Mouse (Mus musculus): ENCODE measurements around the gene Ltbr.

The Ltbr gene

GRCm38 (mm10) chr6:125313546-125314230, at the start of gene Ltbr:
Ltbr (minus strand) TSS chr6:125313885.
- DNase-seq (ENCODE audit: low read depth, low spot score) = peak; percentile 47

GRCm38 (mm10) chr6:125363021-125363420, 49.3 kb upstream of the Ltbr start:
- no peak for DNase-seq (ENCODE audit: low read depth, low spot score)

GRCm38 (mm10) chr6:125361467-125362291, 48.0 kb upstream of the Ltbr start:
- DNase-seq (ENCODE audit: low read depth, low spot score) = no peak

GRCm38 (mm10) chr6:125360846-125361245, 47.2 kb upstream of the Ltbr start:
- no peak for DNase-seq (ENCODE audit: low read depth, low spot score)

GRCm38 (mm10) chr6:125359999-125360398, 46.3 kb upstream of the Ltbr start:
- no peak for DNase-seq (ENCODE audit: low read depth, low spot score)

- no peak for DNase-seq (ENCODE audit: low read depth, low spot score)
These were observed 43.6 kb upstream of the Ltbr start for GRCm38 (mm10) chr6:125357334-125357733.

GRCm38 (mm10) chr6:125356264-125356663, 42.6 kb upstream of the Ltbr start:
- no peak for DNase-seq (ENCODE audit: low read depth, low spot score)

- DNase-seq (ENCODE audit: low read depth, low spot score) = no peak
These were observed 41.6 kb upstream of the Ltbr start for GRCm38 (mm10) chr6:125355197-125355741.

- no peak for DNase-seq (ENCODE audit: low read depth, low spot score)
These were observed 40.9 kb upstream of the Ltbr start for GRCm38 (mm10) chr6:125354352-125355151.

GRCm38 (mm10) chr6:125353655-125354054, 40.0 kb upstream of the Ltbr start:
- no peak for DNase-seq (ENCODE audit: low read depth, low spot score)

- no peak for DNase-seq (ENCODE audit: low read depth, low spot score)
These were observed 39.5 kb upstream of the Ltbr start for GRCm38 (mm10) chr6:125353221-125353620.

- DNase-seq (ENCODE audit: low read depth, low spot score) = no peak
These were observed 39.1 kb upstream of the Ltbr start for GRCm38 (mm10) chr6:125352811-125353210.

- DNase-seq (ENCODE audit: low read depth, low spot score) = no peak
These were observed 38.3 kb upstream of the Ltbr start for GRCm38 (mm10) chr6:125352046-125352384.

- DNase-seq (ENCODE audit: low read depth, low spot score) = no peak
These were observed 37.8 kb upstream of the Ltbr start for GRCm38 (mm10) chr6:125351368-125352045.

- no peak for DNase-seq (ENCODE audit: low read depth, low spot score)
These were observed 37.3 kb upstream of the Ltbr start for GRCm38 (mm10) chr6:125350995-125351324.

- DNase-seq (ENCODE audit: low read depth, low spot score) = no peak
These were observed 36.7 kb upstream of the Ltbr start for GRCm38 (mm10) chr6:125350231-125350994.

- DNase-seq (ENCODE audit: low read depth, low spot score) = no peak
These were observed 36.0 kb upstream of the Ltbr start for GRCm38 (mm10) chr6:125349575-125350230.

GRCm38 (mm10) chr6:125348721-125349574, 35.3 kb upstream of the Ltbr start, which contains the start of gene Tnfrsf1a:
Tnfrsf1a (plus strand) TSS chr6:125349362.
- DNase-seq (ENCODE audit: low read depth, low spot score) = no peak

- DNase-seq (ENCODE audit: low read depth, low spot score) = no peak
These were observed 32.3 kb upstream of the Ltbr start for GRCm38 (mm10) chr6:125346029-125346428.

Data from retina, postnatal 7 days (tissue).